Mouse (Mus musculus) heart, adult 11 months (tissue): ENCODE data around the gene Vil1.

Experiments
- DNase-seq: peaks from one replicate; pipeline ENCODE4 v3.0.0; 2022

The Vil1 gene

GRCm38 (mm10) chr1:74415143-74415542, 6.0 kb downstream of the Vil1 start:
- DNase-seq = no peak

GRCm38 (mm10) chr1:74418747-74419439, 9.7 kb downstream of the Vil1 start:
- peak; percentile 93 for DNase-seq

GRCm38 (mm10) chr1:74419440-74419794, 10.2 kb downstream of the Vil1 start:
- peak; percentile 95 for DNase-seq

DNA sequence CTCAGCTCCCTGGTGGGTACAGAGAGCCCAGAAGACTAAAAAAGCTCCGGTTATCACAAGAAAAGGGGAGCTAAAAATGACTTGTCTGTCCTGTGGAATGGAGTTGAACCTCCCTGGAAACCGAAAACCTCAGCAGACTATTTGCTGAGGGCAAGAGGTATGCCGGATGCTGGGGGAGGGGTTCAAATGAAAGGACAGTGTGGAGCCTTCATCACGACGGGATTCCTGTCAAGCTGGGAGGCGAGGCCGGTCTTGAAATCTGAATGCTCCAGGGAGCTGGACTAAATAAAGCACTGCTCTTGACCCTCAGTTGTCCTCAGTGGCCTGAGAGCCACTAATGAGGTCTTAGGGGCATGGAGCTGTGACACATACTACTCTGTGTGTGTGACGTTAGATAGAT, 14.0 kb downstream of the Vil1 start:
- no peak for DNase-seq

DNA sequence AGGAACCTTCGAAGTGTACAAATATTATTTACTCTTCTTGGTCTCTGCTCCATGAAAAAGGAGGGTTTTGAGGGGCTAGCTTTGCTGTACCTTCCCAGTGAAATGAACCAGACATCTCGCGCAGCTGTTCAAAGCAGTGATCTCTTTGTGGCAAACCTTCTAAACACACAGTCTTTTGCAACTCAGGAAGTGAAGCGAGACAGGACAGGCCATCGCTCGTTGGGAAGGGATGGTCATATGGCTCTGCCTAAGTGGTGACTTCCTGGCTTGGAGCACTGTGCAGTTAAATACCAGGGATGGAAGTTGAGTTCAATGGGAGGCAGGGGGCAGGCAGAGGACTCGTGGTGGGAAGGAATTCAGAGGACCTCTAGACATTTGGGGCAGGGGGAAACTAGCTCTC, 16.7 kb downstream of the Vil1 start:
- DNase-seq = no peak

DNA sequence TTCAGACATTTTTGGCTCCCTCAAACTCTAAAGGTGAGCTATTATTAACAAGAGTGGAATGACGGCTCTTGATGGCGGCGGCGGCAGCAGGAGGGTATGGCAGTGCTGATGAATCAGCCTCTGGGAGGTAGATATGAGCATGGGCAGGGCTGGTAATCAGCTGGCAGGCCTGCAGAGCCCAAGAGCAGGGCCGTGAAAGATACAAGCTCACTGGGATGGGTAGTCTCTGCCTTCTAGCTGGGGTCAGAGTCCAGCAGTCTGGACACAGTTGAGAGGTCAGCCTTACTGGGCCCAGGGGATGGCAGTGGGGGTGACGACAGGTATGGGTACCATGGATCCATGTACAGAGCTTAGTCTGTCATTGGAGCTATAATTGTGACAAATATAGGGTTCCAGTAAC, 24.0 kb downstream of the Vil1 start:
- DNase-seq = peak; percentile 83

- DNase-seq = peak; percentile 94
Observed at GRCm38 (mm10) chr1:74434596-74434995, 25.4 kb downstream of the Vil1 start.

GRCm38 (mm10) chr1:74435563-74435962, 26.4 kb downstream of the Vil1 start:
- peak; percentile 85 for DNase-seq

GRCm38 (mm10) chr1:74437702-74438427, 28.7 kb downstream of the Vil1 start:
- DNase-seq = peak; percentile 96

GRCm38 (mm10) chr1:74439166-74439876, 30.1 kb downstream of the Vil1 start:
- no peak for DNase-seq

GRCm38 (mm10) chr1:74444538-74444937, 35.4 kb downstream of the Vil1 start:
- DNase-seq = no peak

GRCm38 (mm10) chr1:74452611-74453045, 43.5 kb downstream of the Vil1 start:
- DNase-seq = peak; percentile 93

DNA sequence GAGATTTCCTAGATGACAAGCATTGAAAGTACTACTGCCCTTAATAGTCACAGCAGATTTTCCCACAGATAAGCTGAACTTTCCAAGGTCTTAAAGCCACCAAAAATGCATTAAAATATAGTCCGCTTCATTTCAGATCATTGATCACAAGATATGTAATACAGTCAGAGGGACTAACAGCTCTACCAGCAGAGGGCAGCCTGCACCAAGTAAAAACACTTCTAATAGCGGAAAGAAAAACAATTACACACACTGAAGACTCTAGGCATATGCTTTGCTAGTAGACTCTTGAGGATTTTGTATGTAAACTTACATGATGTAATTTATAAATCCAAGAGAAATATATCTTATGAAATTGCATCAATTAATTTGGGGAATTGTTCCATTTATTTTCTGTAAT, 51.1 kb downstream of the Vil1 start:
- DNase-seq = no peak
